Mouse (Mus musculus) lung, embryonic 15.5 days (tissue): Measurements from ENCODE around the gene Abl1. TPM values are rescaled to one million over a fixed set of nuclear protein-coding genes. Genes with fewer than 3 reads are reported as not detected.
"Not testable (repeated sequence)": the region's sequence is repeated elsewhere in the genome, so short reads cannot be mapped to it uniquely, and the experiment has no call there.

ENCODE experiments used
- ATAC-seq: fragments of 200-750 bp; cut with Nextera tagmentation; 2 replicates; pipeline ENCODE4 v1.8.0; 2017; ENCODE audit warnings: moderate number of reproducible peaks, borderline replicate concordance; ENCODE audit not compliant: low FRiP score, low TSS enrichment; ENCODE audit errors: extremely low read depth
- H3K27ac ChIP-seq: fragments of 300-500 bp; sonication (generic); 2 replicates; pipeline ENCODE4 v1.5.1; 2015; ENCODE audit warnings: moderate library complexity, mild to moderate bottlenecking, inconsistent platforms
- H3K27me3 ChIP-seq: fragments of 300-500 bp; sonication (generic); 2 replicates; pipeline ENCODE4 v1.6.1; 2015; ENCODE audit warnings: inconsistent platforms
- H3K36me3 ChIP-seq: fragments of 300-500 bp; sonication (generic); 2 replicates; pipeline ENCODE4 v1.6.1; 2015; ENCODE audit warnings: inconsistent platforms
- H3K4me1 ChIP-seq: fragments of 300-500 bp; sonication (generic); 2 replicates; pipeline ENCODE4 v1.6.1; 2015; ENCODE audit warnings: inconsistent platforms
- H3K4me2 ChIP-seq: fragments of 300-500 bp; sonication (generic); 2 replicates; pipeline ENCODE4 v1.6.1; 2015; ENCODE audit warnings: inconsistent platforms, mild to moderate bottlenecking, moderate library complexity
- H3K4me3 ChIP-seq: fragments of 300-500 bp; sonication (generic); 2 replicates; pipeline ENCODE4 v1.5.1; 2015; ENCODE audit warnings: mild to moderate bottlenecking, inconsistent platforms
- H3K9ac ChIP-seq: fragments of 300-500 bp; sonication (generic); 2 replicates; pipeline ENCODE4 v1.6.1; 2015; ENCODE audit warnings: inconsistent platforms
- H3K9me3 ChIP-seq: fragments of 300-500 bp; sonication (generic); 2 replicates; pipeline ENCODE4 v1.6.1; 2016; ENCODE audit warnings: inconsistent platforms
- WGBS: fragments of 180-500 bp; shearing (Covaris S2); methylation state at CpG from one replicate; pipeline ENCODE4 v1.1.7; 2015; 5-methylcytosine and 5-hydroxymethylcytosine counted together
- polyA plus RNA-seq: library from polyadenylated mRNA; unstranded; fragments of >200 nt; fragmentation: Nextera tagmentation; extraction: Ambion mirVana; gene quantifications from 2 replicates; pipeline ENCODE4 v1.2.1, GENCODE M21; 2015

Abl1 gene
- polyA plus RNA-seq, 1 experiment from 2014 or later: 38.1 TPM

DNA sequence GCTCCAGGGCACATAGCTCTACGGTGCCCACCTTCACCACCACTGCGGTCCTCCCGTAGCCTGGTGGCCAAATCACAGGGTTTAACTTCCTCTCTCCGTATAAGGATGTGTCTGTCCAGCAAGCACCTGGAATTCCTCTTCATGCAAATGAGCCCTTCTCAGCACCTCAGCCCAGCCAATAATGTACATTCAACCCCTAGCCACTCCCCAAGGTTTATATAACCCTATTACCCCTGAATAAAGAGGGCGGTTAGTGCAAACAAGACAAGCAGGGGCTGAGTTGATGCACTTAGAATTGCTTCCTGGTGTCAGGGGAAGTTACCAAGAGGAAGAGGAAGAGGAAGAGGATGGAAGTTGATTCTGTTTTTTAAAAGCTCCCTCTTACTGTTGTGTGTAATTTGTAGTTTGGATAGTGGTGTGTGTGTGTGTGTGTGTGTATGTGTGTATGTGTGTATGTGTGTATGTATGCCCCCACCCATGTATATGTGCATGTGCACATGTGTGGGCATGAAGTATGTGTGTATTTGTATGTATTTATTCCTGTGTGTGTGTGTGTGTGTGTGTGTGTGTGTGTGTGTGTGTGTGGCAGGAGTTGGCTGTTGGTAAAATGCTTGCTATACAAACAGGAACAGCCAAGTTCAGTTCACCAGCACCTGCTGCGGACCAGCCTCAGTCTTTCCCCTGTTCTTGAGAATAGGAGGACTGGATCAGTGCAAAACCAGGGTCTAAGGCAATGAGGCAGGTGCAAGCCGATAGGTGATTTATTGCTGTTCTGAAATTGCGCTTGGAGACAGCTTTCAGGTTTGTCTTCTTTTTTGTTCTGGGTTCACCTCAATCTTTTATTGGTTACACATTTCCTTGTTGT lies 25.0 kb upstream of the Abl1 start:
- ATAC-seq: no peak
- WGBS: 50% methylated on average over 8 of the region's 8 CpGs
- Histone ChIP-seq H3K4me2 (no peak overlapping the region), H3K9ac (no peak overlapping the region), H3K27ac (no peak overlapping the region), H3K4me3 (no peak overlapping the region), H3K4me1 (no peaks in the 10 kb centered on the region), H3K27me3 (peaks cover 8% of the 10 kb centered on the region; the same call in 1 of the 2 replicates), H3K9me3 (no peaks in the 10 kb centered on the region), H3K36me3 (no peaks in the 10 kb centered on the region)

GRCm38 (mm10) chr2:31663804-31664180 lies 24.4 kb upstream of the Abl1 start:
- H3K4me3 ChIP-seq: no peak overlapping the region
- H3K36me3 ChIP-seq: no peaks in the 10 kb centered on the region
- H3K9ac ChIP-seq: no peak overlapping the region
- H3K27me3 ChIP-seq: peaks cover 3% of the 10 kb centered on the region; the same call in 1 of the 2 replicates
- ATAC-seq: no peak
- no peaks in the 10 kb centered on the region for H3K9me3 ChIP-seq
- H3K4me2 ChIP-seq: no peak overlapping the region
- no peak overlapping the region for H3K27ac ChIP-seq
- H3K4me1 ChIP-seq: no peaks in the 10 kb centered on the region
- 75% methylated on average over 1 of the region's 1 CpGs for WGBS

DNA sequence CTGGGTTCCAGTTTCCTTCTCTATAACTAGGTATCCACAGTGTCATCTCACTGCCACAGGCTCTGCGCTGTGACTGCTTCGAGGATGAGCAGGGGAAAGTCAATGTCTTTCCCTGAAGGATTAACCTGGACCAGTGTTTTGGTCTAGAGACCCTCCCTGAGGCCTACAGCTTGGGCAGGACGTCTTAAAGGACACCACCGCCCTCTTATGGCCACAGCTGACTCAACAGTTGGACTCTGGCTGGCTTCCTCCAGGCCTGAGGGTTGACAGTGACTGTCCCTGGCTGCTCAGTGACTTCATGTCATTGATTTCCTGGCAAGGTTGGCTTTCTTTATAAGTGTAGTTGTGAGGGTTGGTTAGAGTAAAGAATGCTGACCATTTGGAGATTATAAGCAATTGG lies 20.8 kb upstream of the Abl1 start:
- Histone ChIP-seq H3K9me3 (no peaks in the 10 kb centered on the region), H3K27ac (no peak overlapping the region), H3K4me1 (0 out of 2 replicates have a peak, but pooled peaks cover 11% of the 10 kb centered on the region), H3K9ac (no peak overlapping the region), H3K4me3 (no peak overlapping the region), H3K27me3 (no peaks in the 10 kb centered on the region; the same call in 1 of the 2 replicates), H3K36me3 (no peaks in the 10 kb centered on the region; the same call in 1 of the 2 replicates), H3K4me2 (no peak overlapping the region)
- ATAC-seq: no peak
- WGBS: 36% methylated on average over 4 of the region's 4 CpGs

GRCm38 (mm10) chr2:31670551-31671035 lies 17.6 kb upstream of the Abl1 start, which contains the start of gene Exosc2:
Exosc2 (plus strand) TSS chr2:31670715.
- H3K36me3 ChIP-seq: peaks cover 24% of the 10 kb centered on the region
- peak; percentile 99 for ATAC-seq
- peak within 1 kb of the TSS; percentile 42; the same call in 1 of the 2 replicates for H3K27ac ChIP-seq
- H3K4me1 ChIP-seq: 0 out of 2 replicates have a peak, but pooled peaks cover 14% of the 10 kb centered on the region
- H3K27me3 ChIP-seq: no peaks in the 10 kb centered on the region
- peak within 1 kb of the TSS; percentile 70 for H3K9ac ChIP-seq
- peak within 1 kb of the TSS; percentile 70 for H3K4me3 ChIP-seq
- 1% methylated on average over 27 of the region's 27 CpGs for WGBS
- peak within 1 kb of the TSS; percentile 61 for H3K4me2 ChIP-seq
- H3K9me3 ChIP-seq: no peaks in the 10 kb centered on the region

- Histone ChIP-seq H3K4me2 (no peak overlapping the region), H3K9me3 (no peaks in the 10 kb centered on the region), H3K9ac (no peak overlapping the region), H3K4me1 (no peaks in the 10 kb centered on the region), H3K27ac (no peak overlapping the region), H3K4me3 (no peak overlapping the region), H3K36me3 (peaks cover 65% of the 10 kb centered on the region), H3K27me3 (no peaks in the 10 kb centered on the region)
- WGBS: 90% methylated on average over 6 of the region's 6 CpGs
- no peak for ATAC-seq
Measured at GRCm38 (mm10) chr2:31678641-31679040, 9.5 kb upstream of the Abl1 start.

- not testable (repeated sequence) for H3K9ac ChIP-seq, H3K4me1 ChIP-seq, H3K27ac ChIP-seq, H3K27me3 ChIP-seq, H3K9me3 ChIP-seq, H3K4me2 ChIP-seq, H3K4me3 ChIP-seq, ATAC-seq
- peaks cover 41% of the 10 kb centered on the region for H3K36me3 ChIP-seq
- 79% methylated on average over 15 of the region's 15 CpGs for WGBS
Measured at GRCm38 (mm10) chr2:31681051-31681707, 7.0 kb upstream of the Abl1 start.

- Histone ChIP-seq H3K9me3 (no peaks in the 10 kb centered on the region), H3K4me2 (no peak overlapping the region), H3K36me3 (peaks cover 35% of the 10 kb centered on the region), H3K27me3 (no peaks in the 10 kb centered on the region), H3K4me3 (no peak overlapping the region), H3K27ac (no peak overlapping the region), H3K4me1 (no peaks in the 10 kb centered on the region), H3K9ac (no peak overlapping the region)
- ATAC-seq: no peak
- WGBS: 84% methylated on average over 6 of the region's 6 CpGs
Measured at GRCm38 (mm10) chr2:31681731-31682235, 6.4 kb upstream of the Abl1 start.

DNA sequence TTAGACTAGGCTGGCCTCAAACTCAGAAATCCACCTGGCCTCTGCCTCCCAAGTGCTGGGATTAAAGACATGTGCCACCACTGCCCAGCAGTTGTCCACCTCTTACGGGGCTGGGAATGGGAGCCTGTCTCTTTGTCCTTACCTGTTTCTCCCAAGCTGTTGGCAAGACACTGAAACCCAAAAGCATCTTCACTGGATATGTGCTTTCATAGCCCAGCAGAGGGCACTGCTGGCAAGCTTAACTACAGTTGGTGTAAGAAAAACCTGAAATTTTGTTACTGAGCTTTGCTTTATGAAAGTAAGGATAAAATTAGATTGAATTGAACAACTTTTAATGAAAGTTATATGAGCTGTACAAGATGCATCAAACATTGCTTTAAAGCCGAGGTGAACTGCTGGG lies 4.5 kb upstream of the Abl1 start:
- ATAC-seq: no peak
- 27% methylated on average over 2 of the region's 2 CpGs for WGBS
- no peaks in the 10 kb centered on the region for H3K27me3 ChIP-seq
- H3K9ac ChIP-seq: no peak overlapping the region
- H3K27ac ChIP-seq: no peak overlapping the region
- peaks cover 19% of the 10 kb centered on the region for H3K36me3 ChIP-seq
- peaks cover 5% of the 10 kb centered on the region for H3K4me1 ChIP-seq
- H3K4me3 ChIP-seq: no peak overlapping the region
- no peaks in the 10 kb centered on the region for H3K9me3 ChIP-seq
- H3K4me2 ChIP-seq: no peak overlapping the region

DNA sequence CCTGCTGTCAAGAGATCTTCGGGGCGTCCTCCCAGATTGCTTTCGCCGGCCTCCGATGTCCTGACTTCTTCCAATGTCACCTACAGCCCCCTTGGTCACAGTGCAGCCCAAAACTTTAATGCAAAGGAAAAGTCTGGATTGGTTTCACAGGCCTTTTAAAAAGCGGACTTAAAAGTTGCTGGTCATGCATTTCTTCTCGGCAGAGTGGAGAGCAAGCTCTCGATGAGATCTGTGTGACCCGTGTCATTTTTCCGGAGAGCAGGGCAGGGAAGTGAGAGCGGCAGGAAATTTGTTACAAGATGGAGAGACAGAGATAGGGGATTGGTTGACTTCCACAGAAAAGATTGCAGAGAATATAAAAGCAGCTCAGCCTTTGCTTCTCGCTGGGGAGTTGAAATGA lies 869 bp downstream of the Abl1 start:
- Histone ChIP-seq H3K4me2 (peak overlapping the region; percentile 81), H3K27me3 (no peaks in the 10 kb centered on the region), H3K4me1 (peaks cover 22% of the 10 kb centered on the region), H3K27ac (peak overlapping the region; percentile 96), H3K36me3 (0 out of 2 replicates have a peak, but pooled peaks cover 5% of the 10 kb centered on the region), H3K9ac (peak overlapping the region; percentile 90), H3K9me3 (no peaks in the 10 kb centered on the region), H3K4me3 (peak overlapping the region; percentile 98)
- under 1% methylated on average over 12 of the region's 12 CpGs for WGBS
- no peak for ATAC-seq

DNA sequence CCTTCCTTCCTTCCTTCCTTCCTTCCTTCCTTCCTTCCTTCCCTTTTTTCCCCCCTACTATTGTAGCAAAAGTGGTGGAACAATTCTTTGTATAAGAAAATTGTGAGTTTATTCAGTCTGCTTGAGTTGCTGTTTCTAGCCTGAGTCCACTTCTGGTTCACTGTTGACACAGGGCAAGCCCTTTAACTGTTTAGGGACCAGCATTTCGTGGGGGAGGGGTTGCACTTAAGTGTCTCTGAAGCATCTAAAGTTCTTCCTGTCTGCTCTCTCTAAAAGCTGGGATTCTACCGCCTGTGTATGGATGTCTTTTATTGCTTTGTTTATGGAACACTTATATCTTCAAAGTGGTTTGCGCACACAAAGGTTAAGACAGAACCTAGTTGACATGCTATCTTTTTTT lies 1.9 kb downstream of the Abl1 start:
- Histone ChIP-seq H3K27ac (no peak overlapping the region), H3K27me3 (no peaks in the 10 kb centered on the region), H3K4me1 (peaks cover 22% of the 10 kb centered on the region), H3K4me3 (peak overlapping the region; percentile 98), H3K4me2 (peak overlapping the region; percentile 81), H3K9ac (peak overlapping the region; percentile 90; the same call in 1 of the 2 replicates), H3K36me3 (peaks cover 5% of the 10 kb centered on the region; the same call in 1 of the 2 replicates), H3K9me3 (no peaks in the 10 kb centered on the region)
- no peak for ATAC-seq
- WGBS: 29% methylated on average over 3 of the region's 3 CpGs

GRCm38 (mm10) chr2:31698209-31698608 lies 10.0 kb downstream of the Abl1 start:
- H3K4me1 ChIP-seq: no peaks in the 10 kb centered on the region
- H3K36me3 ChIP-seq: peaks cover 11% of the 10 kb centered on the region
- no peak overlapping the region for H3K4me3 ChIP-seq
- no peaks in the 10 kb centered on the region for H3K9me3 ChIP-seq
- no peaks in the 10 kb centered on the region for H3K27me3 ChIP-seq
- H3K27ac ChIP-seq: no peak overlapping the region
- no peak for ATAC-seq
- H3K4me2 ChIP-seq: no peak overlapping the region
- no peak overlapping the region for H3K9ac ChIP-seq
